Mouse (Mus musculus): ENCODE data around the gene Dnajc7.

GRCm38 (mm10) chr11:100609997-100610680, 9.8 kb downstream of the Dnajc7 start:
- TF ChIP-seq POLR2A (IDR thresholded peaks at IDR 0.05; ENCODE audit: borderline replicate concordance, extremely low read depth, low read depth, low read length) (0 out of 2 replicates have a peak, but pooled peaks have one; percentile 22), CTCF (IDR thresholded peaks at IDR 0.05; ENCODE audit: insufficient read depth, low read length) (no peak)
